Mouse (Mus musculus) neural tube, embryonic 11.5 days (tissue): ENCODE results near the gene Brms1l. TPM values are rescaled to one million over a fixed set of nuclear protein-coding genes. Genes with fewer than 3 reads are reported as not detected.
"Not testable (repeated sequence)": the region's sequence is repeated elsewhere in the genome, so short reads cannot be mapped to it uniquely, and the experiment has no call there.

Experiments used
- ATAC-seq: fragments of 200-750 bp; cut with Nextera tagmentation; 2 replicates; pipeline ENCODE4 v1.8.0; 2017; ENCODE audit warnings: moderate number of reproducible peaks, mild to moderate bottlenecking, moderate TSS enrichment, moderate library complexity; ENCODE audit not compliant: insufficient read depth, low FRiP score, low TSS enrichment
- DNase-seq: peaks from one replicate; pipeline ENCODE4 v3.0.0-alpha.2; 2015; ENCODE audit warnings: low spot score
- H3K27ac ChIP-seq: fragments of 300-500 bp; sonication (generic); 2 replicates; pipeline ENCODE4 v1.5.1; 2014; ENCODE audit warnings: low read depth, mild to moderate bottlenecking, low read length
- H3K27me3 ChIP-seq: fragments of 300-500 bp; sonication (generic); 2 replicates; pipeline ENCODE4 v1.6.1; 2014; ENCODE audit warnings: mild to moderate bottlenecking, low read length, mixed read lengths; ENCODE audit not compliant: control insufficient read depth, insufficient read depth
- H3K36me3 ChIP-seq: fragments of 300-500 bp; sonication (generic); 2 replicates; pipeline ENCODE4 v1.6.1; 2014; ENCODE audit warnings: mild to moderate bottlenecking, low read length, moderate library complexity, mixed read lengths; ENCODE audit not compliant: control insufficient read depth, insufficient read depth
- H3K4me1 ChIP-seq: fragments of 300-500 bp; sonication (generic); 2 replicates; pipeline ENCODE4 v1.6.1; 2014; ENCODE audit warnings: low read length, mixed read lengths; ENCODE audit not compliant: control insufficient read depth, insufficient read depth
- H3K4me2 ChIP-seq: fragments of 300-500 bp; sonication (generic); 2 replicates; pipeline ENCODE4 v1.6.1; 2014; ENCODE audit warnings: low read depth, mild to moderate bottlenecking, moderate library complexity
- H3K4me3 ChIP-seq: fragments of 300-500 bp; sonication (generic); 2 replicates; pipeline ENCODE4 v1.5.1; 2014; ENCODE audit warnings: low read depth, low read length
- H3K9ac ChIP-seq: fragments of 300-500 bp; sonication (generic); 2 replicates; pipeline ENCODE4 v1.6.1; 2014; ENCODE audit warnings: mild to moderate bottlenecking, low read length
- H3K9me3 ChIP-seq: fragments of 300-500 bp; sonication (generic); 2 replicates; pipeline ENCODE4 v1.6.1; 2016; ENCODE audit warnings: low read length; ENCODE audit not compliant: control insufficient read depth
- WGBS: fragments of 180-500 bp; shearing (Covaris S2); extraction: QIAGEN DNeasy Blood & Tissue Kit; methylation state at CpG from one replicate; pipeline ENCODE4 v1.1.7; 2014; 5-methylcytosine and 5-hydroxymethylcytosine counted together
- polyA plus RNA-seq: library from polyadenylated mRNA; unstranded; fragments of >200 nt; fragmentation: Nextera tagmentation; extraction: Ambion mirVana; gene quantifications from 2 replicates; pipeline ENCODE4 v1.2.1, GENCODE M21; 2014

Gene Brms1l
- 36.1 and 40.9 TPM in 2 replicates for polyA plus RNA-seq

- under 1% methylated on average over 77 of the region's 77 CpGs for WGBS
- H3K4me1 ChIP-seq, result peaks cover 3% of the 10 kb centered on the region; the same call in 1 of the 2 replicates
- peak; percentile 97 for DNase-seq
- H3K4me3 ChIP-seq, result peak within 1 kb of the TSS; percentile 58
- no peaks in the 10 kb centered on the region for H3K36me3 ChIP-seq
- H3K9ac ChIP-seq, result peak within 1 kb of the TSS; percentile 67
- H3K9me3 ChIP-seq, result no peaks in the 10 kb centered on the region
- peak within 1 kb of the TSS; percentile 66 for H3K4me2 ChIP-seq
- ATAC-seq, result peak; percentile 99
- H3K27me3 ChIP-seq, result no peaks in the 10 kb centered on the region
- peak within 1 kb of the TSS; percentile 81 for H3K27ac ChIP-seq
Observed at GRCm38 (mm10) chr12:55836199-55836951, at the start of gene Brms1l. Brms1l (plus strand) TSS chr12:55836324.

GRCm38 (mm10) chr12:55794485-55794884, 41.6 kb upstream of the Brms1l start:
- not testable (repeated sequence) for H3K4me1 ChIP-seq, H3K4me3 ChIP-seq, H3K4me2 ChIP-seq, ATAC-seq, H3K36me3 ChIP-seq, H3K9ac ChIP-seq, H3K9me3 ChIP-seq, H3K27ac ChIP-seq, H3K27me3 ChIP-seq, DNase-seq
- WGBS, result 86% methylated on average over 4 of the region's 4 CpGs

GRCm38 (mm10) chr12:55797103-55797502, 39.0 kb upstream of the Brms1l start:
- ATAC-seq (no peak), DNase-seq (no peak)
- Histone ChIP-seq H3K4me1 (no peaks in the 10 kb centered on the region), H3K4me3 (no peak overlapping the region), H3K36me3 (no peaks in the 10 kb centered on the region), H3K9ac (no peak overlapping the region), H3K27me3 (no peaks in the 10 kb centered on the region), H3K4me2 (no peak overlapping the region), H3K27ac (no peak overlapping the region), H3K9me3 (no peaks in the 10 kb centered on the region)
- 88% methylated on average over 3 of the region's 3 CpGs for WGBS

- no peak overlapping the region for H3K9ac ChIP-seq
- no peak overlapping the region for H3K4me3 ChIP-seq
- H3K4me2 ChIP-seq, result no peak overlapping the region
- no peak overlapping the region for H3K27ac ChIP-seq
- ATAC-seq (no peak), DNase-seq (no peak)
- no peaks in the 10 kb centered on the region for H3K4me1 ChIP-seq
- H3K9me3 ChIP-seq, result no peaks in the 10 kb centered on the region
- H3K36me3 ChIP-seq, result no peaks in the 10 kb centered on the region
- H3K27me3 ChIP-seq, result no peaks in the 10 kb centered on the region
- 89% methylated on average over 4 of the region's 4 CpGs for WGBS
Observed at GRCm38 (mm10) chr12:55798745-55799144, 37.4 kb upstream of the Brms1l start.

- no peaks in the 10 kb centered on the region for H3K9me3 ChIP-seq
- H3K4me2 ChIP-seq, result no peak overlapping the region
- no peak for DNase-seq
- H3K9ac ChIP-seq, result no peak overlapping the region
- H3K27ac ChIP-seq, result no peak overlapping the region
- H3K27me3 ChIP-seq, result no peaks in the 10 kb centered on the region
- no peaks in the 10 kb centered on the region for H3K4me1 ChIP-seq
- no peak overlapping the region for H3K4me3 ChIP-seq
- no peak for ATAC-seq
- no peaks in the 10 kb centered on the region for H3K36me3 ChIP-seq
- 89% methylated on average over 5 of the region's 5 CpGs for WGBS
Observed at GRCm38 (mm10) chr12:55800144-55800543, 36.0 kb upstream of the Brms1l start.

- H3K27me3 ChIP-seq, result no peaks in the 10 kb centered on the region
- H3K4me2 ChIP-seq, result no peak overlapping the region
- no peaks in the 10 kb centered on the region for H3K36me3 ChIP-seq
- H3K4me1 ChIP-seq, result no peaks in the 10 kb centered on the region
- WGBS, result 91% methylated on average over 4 of the region's 4 CpGs
- H3K4me3 ChIP-seq, result no peak overlapping the region
- no peak overlapping the region for H3K27ac ChIP-seq
- DNase-seq, result no peak
- no peaks in the 10 kb centered on the region for H3K9me3 ChIP-seq
- ATAC-seq, result no peak
- H3K9ac ChIP-seq, result no peak overlapping the region
Observed at GRCm38 (mm10) chr12:55801131-55801530, 35.0 kb upstream of the Brms1l start.

GRCm38 (mm10) chr12:55805035-55805434, 31.1 kb upstream of the Brms1l start:
- Histone ChIP-seq H3K4me3 (no peak overlapping the region), H3K27ac (no peak overlapping the region), H3K4me1 (no peaks in the 10 kb centered on the region), H3K9ac (no peak overlapping the region), H3K36me3 (no peaks in the 10 kb centered on the region), H3K27me3 (no peaks in the 10 kb centered on the region), H3K9me3 (no peaks in the 10 kb centered on the region), H3K4me2 (no peak overlapping the region)
- no peak for DNase-seq
- WGBS, result 76% methylated on average over 3 of the region's 3 CpGs
- no peak for ATAC-seq

- no peaks in the 10 kb centered on the region for H3K27me3 ChIP-seq
- no peak overlapping the region for H3K4me2 ChIP-seq
- H3K9me3 ChIP-seq, result no peaks in the 10 kb centered on the region
- H3K27ac ChIP-seq, result no peak overlapping the region
- 90% methylated on average over 5 of the region's 5 CpGs for WGBS
- DNase-seq (no peak), ATAC-seq (no peak)
- H3K4me1 ChIP-seq, result no peaks in the 10 kb centered on the region
- H3K4me3 ChIP-seq, result no peak overlapping the region
- H3K36me3 ChIP-seq, result no peaks in the 10 kb centered on the region
- no peak overlapping the region for H3K9ac ChIP-seq
Observed at GRCm38 (mm10) chr12:55816488-55816887, 19.6 kb upstream of the Brms1l start.

- Histone ChIP-seq H3K4me3 (peak overlapping the region; percentile 85), H3K4me1 (no peaks in the 10 kb centered on the region), H3K36me3 (no peaks in the 10 kb centered on the region), H3K4me2 (peak overlapping the region; percentile 66), H3K9ac (peak overlapping the region; percentile 91), H3K27me3 (no peaks in the 10 kb centered on the region), H3K9me3 (no peaks in the 10 kb centered on the region), H3K27ac (peak overlapping the region; percentile 90)
- peak; percentile 47 for ATAC-seq
- DNase-seq, result no peak
- WGBS, result under 1% methylated on average over 33 of the region's 35 CpGs
Observed at GRCm38 (mm10) chr12:55820119-55820660, 15.9 kb upstream of the Brms1l start.
